Mouse (Mus musculus): ENCODE measurements around the gene Taar7a. TPM values are rescaled to one million over a fixed set of nuclear protein-coding genes. Genes with fewer than 3 reads are reported as not detected.

The Taar7a gene
- total RNA-seq, 2 experiments from 2014 or later, result not detected

- DNase-seq (ENCODE audit: low spot score in 2 of 2), result no peak
These were observed 43.7 kb downstream of the Taar7a start, which contains the start of gene Taar3 for GRCm38 (mm10) chr10:23949508-23950005. Gene Taar3, plus strand, starts transcription at chr10:23949558.

GRCm38 (mm10) chr10:23948026-23948425, 45.3 kb downstream of the Taar7a start:
- no peak for DNase-seq (ENCODE audit: low spot score in 2 of 2)

- DNase-seq (ENCODE audit: low spot score in 2 of 2), result no peak
These were observed 50.8 kb downstream of the Taar7a start for GRCm38 (mm10) chr10:23942465-23942864.

Other genes starting within 250 kb of the Taar7a start
- gene Rps12, start 206.2 kb downstream of the Taar7a start, total RNA-seq (2021), result 100 to 1,000 TPM; 510 to 531 TPM
- gene Slc18b1, start 196.5 kb downstream of the Taar7a start, total RNA-seq (2021), result 10 to 100 TPM; 30.5 to 40.2 TPM
- 10 to 100 TPM in 1 of 2 experiments, 1 to 10 TPM in 1; 4.2 to 44.2 TPM for gene Vnn3, start 142.0 kb downstream of the Taar7a start, total RNA-seq (2021)
- 10 to 100 TPM; 19.8 to 40.5 TPM for gene Vnn1, start 98.8 kb downstream of the Taar7a start, total RNA-seq (2021)
- not detected for gene Taar1, start 73.1 kb downstream of the Taar7a start, total RNA-seq (2021)
- gene Taar2, start 54.9 kb downstream of the Taar7a start, total RNA-seq (2021), result not detected
- not detected for gene Taar3, start 43.9 kb downstream of the Taar7a start, total RNA-seq (2021)
- gene Taar4, start 33.0 kb downstream of the Taar7a start, total RNA-seq (2021), result not detected
- gene Taar5, start 22.8 kb downstream of the Taar7a start, total RNA-seq (2021), result not detected
- not detected for gene Taar6, start 7.8 kb downstream of the Taar7a start, total RNA-seq (2021)
- not detected for gene Taar7b, start 6.5 kb upstream of the Taar7a start, total RNA-seq (2021)
- not detected for gene Taar7d, start 33.7 kb upstream of the Taar7a start, total RNA-seq (2021)
- gene Taar7e, start 44.1 kb upstream of the Taar7a start, total RNA-seq (2021), result not detected
- gene Taar7f, start 56.0 kb upstream of the Taar7a start, total RNA-seq (2021), result not detected
- gene Taar8a, start 83.0 kb upstream of the Taar7a start, total RNA-seq (2021), result not detected
- not detected for gene Taar8b, start 98.8 kb upstream of the Taar7a start, total RNA-seq (2021)
- not detected for gene Taar8c, start 108.4 kb upstream of the Taar7a start, total RNA-seq (2021)
- not detected for gene Taar9, start 116.1 kb upstream of the Taar7a start, total RNA-seq (2021)
- 100 to 1,000 TPM; 137 to 143 TPM for gene Stx7, start 155.8 kb upstream of the Taar7a start, total RNA-seq (2021)
- under 1 TPM in 1 of 2 experiments, not detected in 1; 0.26 TPM for gene Moxd1, start 230.0 kb upstream of the Taar7a start, total RNA-seq (2021)

All from adrenal gland, adult 18-20 months (tissue).